Mouse (Mus musculus): ENCODE data around the gene Olfr1494. TPM values are rescaled to one million over a fixed set of nuclear protein-coding genes. Genes with fewer than 3 reads are reported as not detected.

Gene Olfr1494
- polyA plus RNA-seq, 1 experiment from 2014 or later, result not detected

Other genes starting within 250 kb of the Olfr1494 start
- gene Olfr1477, start 239.2 kb upstream of the Olfr1494 start, polyA plus RNA-seq (2014; fragmentation: Nextera tagmentation; extraction: Ambion mirVana), result not detected in 2 replicates
- gene Olfr1480, start 211.8 kb upstream of the Olfr1494 start, polyA plus RNA-seq (2014; fragmentation: Nextera tagmentation; extraction: Ambion mirVana), result not detected in 2 replicates
- gene Olfr1484, start 156.2 kb upstream of the Olfr1494 start, polyA plus RNA-seq (2014; fragmentation: Nextera tagmentation; extraction: Ambion mirVana), result not detected in 2 replicates
- gene Olfr1487, start 122.4 kb upstream of the Olfr1494 start, polyA plus RNA-seq (2014; fragmentation: Nextera tagmentation; extraction: Ambion mirVana), result not detected in 2 replicates
- not detected in 2 replicates for gene Olfr1489, start 108.1 kb upstream of the Olfr1494 start, polyA plus RNA-seq (2014; fragmentation: Nextera tagmentation; extraction: Ambion mirVana)
- gene Olfr1490, start 88.6 kb upstream of the Olfr1494 start, polyA plus RNA-seq (2014; fragmentation: Nextera tagmentation; extraction: Ambion mirVana), result not detected in 2 replicates
- not detected in 2 replicates for gene Olfr1491, start 42.5 kb upstream of the Olfr1494 start, polyA plus RNA-seq (2014; fragmentation: Nextera tagmentation; extraction: Ambion mirVana)
- not detected in 2 replicates for gene Olfr1493-ps1, start 16.4 kb upstream of the Olfr1494 start, polyA plus RNA-seq (2014; fragmentation: Nextera tagmentation; extraction: Ambion mirVana)
- not detected in 2 replicates for gene Olfr1495, start 24.9 kb downstream of the Olfr1494 start, polyA plus RNA-seq (2014; fragmentation: Nextera tagmentation; extraction: Ambion mirVana)
- gene Olfr1496, start 38.1 kb downstream of the Olfr1494 start, polyA plus RNA-seq (2014; fragmentation: Nextera tagmentation; extraction: Ambion mirVana), result not detected in 2 replicates
- gene Olfr1497, start 58.5 kb downstream of the Olfr1494 start, polyA plus RNA-seq (2014; fragmentation: Nextera tagmentation; extraction: Ambion mirVana), result not detected in 2 replicates
- not detected in 2 replicates for gene Olfr1499, start 79.7 kb downstream of the Olfr1494 start, polyA plus RNA-seq (2014; fragmentation: Nextera tagmentation; extraction: Ambion mirVana)
- not detected in 2 replicates for gene Olfr1500, start 90.8 kb downstream of the Olfr1494 start, polyA plus RNA-seq (2014; fragmentation: Nextera tagmentation; extraction: Ambion mirVana)
- not detected in 2 replicates for gene Olfr1501, start 111.0 kb downstream of the Olfr1494 start, polyA plus RNA-seq (2014; fragmentation: Nextera tagmentation; extraction: Ambion mirVana)
- not detected in 2 replicates for gene Olfr1502, start 122.1 kb downstream of the Olfr1494 start, polyA plus RNA-seq (2014; fragmentation: Nextera tagmentation; extraction: Ambion mirVana)
- not detected in 2 replicates for gene Olfr1504, start 158.2 kb downstream of the Olfr1494 start, polyA plus RNA-seq (2014; fragmentation: Nextera tagmentation; extraction: Ambion mirVana)
- not detected in 2 replicates for gene Olfr1505, start 173.8 kb downstream of the Olfr1494 start, polyA plus RNA-seq (2014; fragmentation: Nextera tagmentation; extraction: Ambion mirVana)

Data from hindbrain, embryonic 11.5 days (tissue).